Mouse (Mus musculus): ENCODE measurements around the gene Bcl2l2. TPM values are rescaled to one million over a fixed set of nuclear protein-coding genes. Genes with fewer than 3 reads are reported as not detected.
A peak's percentile ranks its signal among the peaks of the same experiment; 100 is the strongest.

The Bcl2l2 gene
- polyA plus RNA-seq, 1 experiment from 2014 or later: 4.1 TPM

GRCm38 (mm10) chr14:54897445-54897844 lies 14.3 kb downstream of the Bcl2l2 start:
- Histone ChIP-seq H3K4me2 (replicated peaks) (no peak overlapping the region), H3K4me3 (no peak overlapping the region), H3K36me3 (peaks cover 30% of the 10 kb centered on the region), H3K9me3 (no peaks in the 10 kb centered on the region), H3K4me1 (peaks cover 15% of the 10 kb centered on the region), H3K9ac (peak overlapping the region; percentile 13; the same call in 1 of the 2 replicates), H3K27me3 (replicated peaks) (no peaks in the 10 kb centered on the region), H3K27ac (no peak overlapping the region)
- ATAC-seq (ENCODE audit: low FRiP score, low read depth): no peak
- WGBS: 69% methylated on average over 2 of the region's 2 CpGs

- Histone ChIP-seq H3K9ac (no peak overlapping the region), H3K27ac (no peak overlapping the region), H3K4me1 (peaks cover 12% of the 10 kb centered on the region; the same call in 1 of the 2 replicates), H3K36me3 (peaks cover 42% of the 10 kb centered on the region), H3K4me2 (replicated peaks) (no peak overlapping the region), H3K4me3 (no peak overlapping the region), H3K9me3 (no peaks in the 10 kb centered on the region), H3K27me3 (replicated peaks) (no peaks in the 10 kb centered on the region)
- no peak for ATAC-seq (ENCODE audit: low FRiP score, low read depth)
- WGBS: under 1% methylated on average over 3 of the region's 3 CpGs
Observed at GRCm38 (mm10) chr14:54900383-54900782, 17.2 kb downstream of the Bcl2l2 start.

GRCm38 (mm10) chr14:54903641-54904040 lies 20.5 kb downstream of the Bcl2l2 start:
- no peak overlapping the region for H3K4me3 ChIP-seq
- ATAC-seq (ENCODE audit: low FRiP score, low read depth): no peak

GRCm38 (mm10) chr14:54908682-54909081 lies 25.5 kb downstream of the Bcl2l2 start:
- H3K4me1 ChIP-seq: peaks cover 28% of the 10 kb centered on the region
- 0 out of 2 replicates have a peak overlapping the region, but pooled peaks have one; percentile 0 for H3K9ac ChIP-seq
- WGBS: 88% methylated on average over 7 of the region's 7 CpGs

More at GRCm38 (mm10) chr14:54903641-54904040, 20.5 kb downstream of the Bcl2l2 start:
- Histone ChIP-seq H3K27ac (no peak overlapping the region), H3K9me3 (no peaks in the 10 kb centered on the region), H3K36me3 (peaks cover 36% of the 10 kb centered on the region), H3K27me3 (replicated peaks) (no peaks in the 10 kb centered on the region), H3K4me2 (replicated peaks) (no peak overlapping the region), H3K4me1 (peaks cover 7% of the 10 kb centered on the region; the same call in 1 of the 2 replicates), H3K9ac (no peak overlapping the region)
- WGBS: 92% methylated on average over 4 of the region's 4 CpGs

GRCm38 (mm10) chr14:54912109-54912850 lies 29.1 kb downstream of the Bcl2l2 start:
- H3K4me2 ChIP-seq (replicated peaks): peak overlapping the region; percentile 98
- peaks cover 43% of the 10 kb centered on the region for H3K36me3 ChIP-seq
- 2% methylated on average over 62 of the region's 69 CpGs for WGBS
- peak overlapping the region; percentile 90 for H3K4me3 ChIP-seq
- peak overlapping the region; percentile 91 for H3K9ac ChIP-seq
- peak overlapping the region; percentile 74 for H3K27ac ChIP-seq
- ATAC-seq (ENCODE audit: low FRiP score, low read depth): peak; percentile 66
- no peaks in the 10 kb centered on the region for H3K27me3 ChIP-seq (replicated peaks)
- H3K9me3 ChIP-seq: no peaks in the 10 kb centered on the region
- peaks cover 29% of the 10 kb centered on the region for H3K4me1 ChIP-seq

More at GRCm38 (mm10) chr14:54908682-54909081, 25.5 kb downstream of the Bcl2l2 start:
- Histone ChIP-seq H3K36me3 (peaks cover 48% of the 10 kb centered on the region), H3K9me3 (no peaks in the 10 kb centered on the region), H3K4me2 (replicated peaks) (no peak overlapping the region), H3K27me3 (replicated peaks) (no peaks in the 10 kb centered on the region), H3K27ac (no peak overlapping the region), H3K4me3 (no peak overlapping the region)
- no peak for ATAC-seq (ENCODE audit: low FRiP score, low read depth)

GRCm38 (mm10) chr14:54912886-54913285 lies 29.7 kb downstream of the Bcl2l2 start, which contains the start of gene Slc22a17:
Gene Slc22a17 (minus strand): TSS chr14:54913132.
- Histone ChIP-seq H3K4me2 (replicated peaks) (peak within 1 kb of the TSS; percentile 98), H3K36me3 (peaks cover 39% of the 10 kb centered on the region)

GRCm38 (mm10) chr14:54913343-54913742 lies 30.2 kb downstream of the Bcl2l2 start:
- Histone ChIP-seq H3K4me2 (replicated peaks) (peak overlapping the region; percentile 98), H3K27me3 (replicated peaks) (no peaks in the 10 kb centered on the region), H3K27ac (0 out of 2 replicates have a peak overlapping the region, but pooled peaks have one; percentile 74), H3K4me3 (peak overlapping the region; percentile 90), H3K4me1 (peaks cover 22% of the 10 kb centered on the region), H3K9me3 (no peaks in the 10 kb centered on the region), H3K36me3 (peaks cover 36% of the 10 kb centered on the region), H3K9ac (peak overlapping the region; percentile 91)
- ATAC-seq (ENCODE audit: low FRiP score, low read depth): peak; percentile 8; the same call in 1 of the 2 replicates
- WGBS: 18% methylated on average over 10 of the region's 10 CpGs

More at GRCm38 (mm10) chr14:54912886-54913285, 29.7 kb downstream of the Bcl2l2 start, which contains the start of gene Slc22a17:
- Histone ChIP-seq H3K27me3 (replicated peaks) (no peaks in the 10 kb centered on the region), H3K4me1 (peaks cover 24% of the 10 kb centered on the region), H3K4me3 (peak within 1 kb of the TSS; percentile 90), H3K27ac (peak within 1 kb of the TSS; percentile 74), H3K9me3 (no peaks in the 10 kb centered on the region), H3K9ac (peak within 1 kb of the TSS; percentile 91)
- WGBS: 0% methylated on average over 28 of the region's 28 CpGs
- peak; percentile 95 for ATAC-seq (ENCODE audit: low FRiP score, low read depth)

GRCm38 (mm10) chr14:54920076-54920685 lies 37.0 kb downstream of the Bcl2l2 start:
- Histone ChIP-seq H3K9me3 (peaks cover 18% of the 10 kb centered on the region), H3K27me3 (replicated peaks) (no peaks in the 10 kb centered on the region), H3K4me2 (replicated peaks) (no peak overlapping the region), H3K27ac (no peak overlapping the region), H3K4me3 (no peak overlapping the region), H3K36me3 (peaks cover 58% of the 10 kb centered on the region), H3K4me1 (peaks cover 17% of the 10 kb centered on the region), H3K9ac (no peak overlapping the region)
- ATAC-seq (ENCODE audit: low FRiP score, low read depth): no peak
- 95% methylated on average over 16 of the region's 16 CpGs for WGBS

- ATAC-seq (ENCODE audit: low FRiP score, low read depth): peak; percentile 42; the same call in 1 of the 2 replicates
- 7% methylated on average over 7 of the region's 7 CpGs for WGBS
Observed at GRCm38 (mm10) chr14:54924641-54925348, 41.6 kb downstream of the Bcl2l2 start.

GRCm38 (mm10) chr14:54925349-54926342 lies 42.5 kb downstream of the Bcl2l2 start, which contains the start of gene Efs:
Gene Efs (minus strand): TSS chr14:54926126.
- WGBS: 1% methylated on average over 56 of the region's 57 CpGs
- Histone ChIP-seq H3K4me3 (peak within 1 kb of the TSS; percentile 53), H3K36me3 (peaks cover 14% of the 10 kb centered on the region), H3K27ac (peak within 1 kb of the TSS; percentile 89), H3K4me1 (peaks cover 28% of the 10 kb centered on the region), H3K27me3 (replicated peaks) (no peaks in the 10 kb centered on the region; the same call in 1 of the 2 replicates), H3K9me3 (peaks cover 15% of the 10 kb centered on the region), H3K4me2 (replicated peaks) (peak within 1 kb of the TSS; percentile 92), H3K9ac (peak within 1 kb of the TSS; percentile 85)
- peak; percentile 63 for ATAC-seq (ENCODE audit: low FRiP score, low read depth)

More at GRCm38 (mm10) chr14:54924641-54925348, 41.6 kb downstream of the Bcl2l2 start:
- H3K27me3 ChIP-seq (replicated peaks): no peaks in the 10 kb centered on the region; the same call in 1 of the 2 replicates
- peak overlapping the region; percentile 85 for H3K9ac ChIP-seq
- H3K4me2 ChIP-seq (replicated peaks): peak overlapping the region; percentile 92
- peak overlapping the region; percentile 89 for H3K27ac ChIP-seq
- H3K4me3 ChIP-seq: peak overlapping the region; percentile 53
- H3K9me3 ChIP-seq: peaks cover 18% of the 10 kb centered on the region
- peaks cover 23% of the 10 kb centered on the region for H3K36me3 ChIP-seq
- peaks cover 25% of the 10 kb centered on the region for H3K4me1 ChIP-seq

Measured in neural tube, embryonic 12.5 days (tissue).